Mouse (Mus musculus): ENCODE results near the gene Ogfrl1. TPM values are rescaled to one million over a fixed set of nuclear protein-coding genes. Genes with fewer than 3 reads are reported as not detected.

Ogfrl1 gene
- total and polyA plus RNA-seq, 3 experiments = 6.6 to 9.0 TPM; not detected in 1

DNA sequence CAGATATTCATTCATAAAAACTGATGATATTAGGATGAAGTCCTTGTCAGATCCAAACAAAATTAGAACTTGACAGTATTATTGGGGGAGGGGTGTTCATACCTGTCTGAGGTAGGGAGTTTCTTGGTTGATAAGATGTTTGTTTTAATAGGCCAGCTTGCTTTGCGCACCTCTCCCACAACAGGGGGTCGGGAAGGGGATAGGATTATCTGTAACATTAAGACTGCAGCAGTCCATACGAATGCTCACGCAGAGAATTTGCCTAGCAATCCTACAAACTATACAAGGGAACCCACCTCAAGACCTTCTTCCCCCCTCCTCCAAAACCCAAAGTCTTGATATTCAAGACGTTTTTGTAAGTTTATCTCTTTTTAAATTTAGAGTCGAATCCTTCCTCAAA is 13.2 kb downstream of the Ogfrl1 start (continued):
- no peak for TF ChIP-seq TCF12 (IDR thresholded peaks at IDR 0.05; ENCODE audit: low read depth, low read length)
- TF ChIP-seq ZKSCAN1 (IDR thresholded peaks at IDR 0.05; ENCODE audit: low read depth, low read length) = no peak

DNA sequence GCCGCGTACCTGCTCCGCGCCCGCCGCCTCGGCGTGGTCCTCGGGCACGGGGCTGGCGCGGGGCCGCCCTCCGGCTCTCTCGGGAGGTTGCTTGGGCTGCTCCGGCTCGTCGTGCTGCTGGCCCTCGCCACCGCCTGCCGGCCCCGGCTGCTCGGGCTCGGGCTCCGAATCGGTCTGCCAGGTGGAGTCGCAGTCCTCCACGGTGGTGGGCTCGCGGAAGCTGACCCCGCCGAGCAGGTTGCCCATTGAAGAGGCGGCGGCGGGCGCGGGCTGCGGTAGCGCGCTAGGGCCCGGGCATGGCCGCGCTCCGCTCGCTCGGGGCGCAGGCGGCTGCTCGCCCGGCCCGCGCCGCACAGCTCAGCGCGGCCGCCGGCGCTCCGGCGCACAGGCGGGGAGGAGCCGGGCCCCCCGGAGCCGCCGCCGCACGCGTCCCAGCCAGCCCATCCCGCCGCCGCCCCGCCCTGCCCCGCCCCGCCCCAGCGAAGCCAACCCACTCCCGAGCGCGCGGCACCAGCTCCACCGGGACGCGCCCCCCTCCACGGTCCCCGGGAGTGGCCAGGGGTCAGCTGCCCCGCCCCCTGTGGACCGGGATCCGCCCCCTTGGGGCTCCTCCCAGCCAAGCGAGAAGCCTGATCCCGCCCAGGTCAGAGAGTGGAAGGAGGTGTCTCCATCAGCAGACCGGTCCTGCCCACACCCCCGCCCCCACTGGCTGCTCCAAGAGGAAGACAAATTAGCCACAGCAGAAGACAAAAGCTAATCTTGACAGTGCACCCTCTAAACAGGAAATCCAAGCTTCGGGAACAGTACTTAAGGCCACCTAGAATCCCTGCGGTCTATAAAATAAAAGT is 14.5 kb downstream of the Ogfrl1 start:
- peaks cover 10 to 12% of the 10 kb centered on the region in 2 experiments for H3K4me1 ChIP-seq (ENCODE audit: control insufficient read depth in 1 of 2, insufficient read depth in 2 of 2, low read length in 2 of 2)
- no peaks in the 10 kb centered on the region for H3K27me3 ChIP-seq (ENCODE audit: control insufficient read depth in 1 of 2, insufficient read depth in 2 of 2, low read length in 2 of 2)
- H3K9ac ChIP-seq (ENCODE audit: control insufficient read depth, low read depth, low read length, poor library complexity, severe bottlenecking) = peak overlapping the region; percentile 89
- H3K79me2 ChIP-seq (ENCODE audit: control insufficient read depth, insufficient read depth, low read length, poor library complexity) = peaks cover 4% of the 10 kb centered on the region; the same call in 1 of the 2 replicates
- peak overlapping the region; percentile 59 for H3K27ac ChIP-seq (ENCODE audit: control insufficient read depth, low read depth, low read length)
- peaks cover 0 to 14% of the 10 kb centered on the region in 2 experiments; a peak in 2 of 4 replicates for H3K36me3 ChIP-seq (ENCODE audit: control insufficient read depth in 1 of 2, insufficient read depth in 2 of 2, low read length in 2 of 2)
- no peaks in the 10 kb centered on the region for H3K9me3 ChIP-seq (replicated peaks; ENCODE audit: insufficient read depth, low read length)
- peak; percentile 97 for DNase-seq (ENCODE audit: low read depth, low spot score)
- peak overlapping the region; percentile 73 to 99 for H3K4me3 ChIP-seq (ENCODE audit: control insufficient read depth in 1 of 2, insufficient read depth in 1 of 2, low read depth in 2 of 2, low read length in 2 of 2)
- TF ChIP-seq ZC3H11A (IDR thresholded peaks at IDR 0.05; ENCODE audit: low read depth, low read length) = 0 out of 2 replicates have a peak, but pooled peaks have one; percentile 6
- no peak for TF ChIP-seq KAT2A (conservative IDR thresholded peaks at IDR 0.05; ENCODE audit: low read depth, low read length)
- TF ChIP-seq ETS1 (IDR thresholded peaks at IDR 0.05; ENCODE audit: low read depth, low read length) = peak; percentile 67
- no peak for TF ChIP-seq BHLHE40 (IDR thresholded peaks at IDR 0.05; ENCODE audit: borderline replicate concordance, low read depth, low read length)
- no peak for TF ChIP-seq E2F4 (IDR thresholded peaks at IDR 0.05; ENCODE audit: borderline replicate concordance, low read depth, low read length)
- peak in 1 of 2 experiments; percentile 73; a peak in 2 of 4 replicates for TF ChIP-seq POLR2A (IDR thresholded peaks at IDR 0.05; ENCODE audit: control insufficient read depth in 1 of 2, insufficient read depth in 1 of 2, low read depth in 1 of 2, low read length in 2 of 2, poor library complexity in 1 of 2)
- TF ChIP-seq TAL1 (IDR thresholded peaks at IDR 0.05; ENCODE audit: low read length) = peak; percentile 63
- no peak for TF ChIP-seq CTCF (IDR thresholded peaks at IDR 0.05 in 2 of 3, conservative IDR thresholded peaks at IDR 0.05 in 1 of 3; ENCODE audit: control insufficient read depth in 1 of 3, insufficient read depth in 1 of 3, low read depth in 2 of 3, low read length in 3 of 3, poor library complexity in 1 of 3, severe bottlenecking in 1 of 3)
- TF ChIP-seq MYC (IDR thresholded peaks at IDR 0.05; ENCODE audit: low read depth, low read length) = no peak
- TF ChIP-seq POLR2AphosphoS2 (IDR thresholded peaks at IDR 0.05; ENCODE audit: low read length) = no peak
- peak; percentile 35; the same call in 1 of the 2 replicates for TF ChIP-seq NELFE (IDR thresholded peaks at IDR 0.05; ENCODE audit: low read depth, low read length)
- TF ChIP-seq USF1 (IDR thresholded peaks at IDR 0.05; ENCODE audit: low read depth, low read length) = peak; percentile 72
- no peak for TF ChIP-seq MAZ (IDR thresholded peaks at IDR 0.05; ENCODE audit: low read depth, low read length)
- no peak for TF ChIP-seq ZKSCAN1 (IDR thresholded peaks at IDR 0.05; ENCODE audit: low read depth, low read length)
- TF ChIP-seq RCOR1 (IDR thresholded peaks at IDR 0.05; ENCODE audit: low read depth, low read length) = peak; percentile 80
- no peak for TF ChIP-seq USF2 (IDR thresholded peaks at IDR 0.05; ENCODE audit: borderline replicate concordance in 1 of 2, insufficient read depth in 1 of 2, low read depth in 1 of 2, low read length in 2 of 2)
- TF ChIP-seq MAFK (IDR thresholded peaks at IDR 0.05; ENCODE audit: borderline replicate concordance, low read depth, low read length) = no peak
- TF ChIP-seq ELF1 (IDR thresholded peaks at IDR 0.05; ENCODE audit: low read depth, low read length) = no peak
- peak; percentile 29; the same call in 1 of the 2 replicates for TF ChIP-seq TBP (IDR thresholded peaks at IDR 0.05; ENCODE audit: low read depth, low read length)
- TF ChIP-seq UBTF (IDR thresholded peaks at IDR 0.05; ENCODE audit: borderline replicate concordance, insufficient read depth, low read depth, low read length) = 0 out of 2 replicates have a peak, but pooled peaks have one; percentile 50
- TF ChIP-seq MEF2A (IDR thresholded peaks at IDR 0.05; ENCODE audit: extremely low read depth, insufficient replicate concordance, low read depth, low read length, poor library complexity, severe bottlenecking) = no peak
- TF ChIP-seq EP300 (IDR thresholded peaks at IDR 0.05; ENCODE audit: low read depth in 1 of 2, low read length in 2 of 2) = peak; percentile 76 to 79
- TF ChIP-seq TCF12 (IDR thresholded peaks at IDR 0.05; ENCODE audit: low read depth, low read length) = peak; percentile 74
- TF ChIP-seq CHD2 (IDR thresholded peaks at IDR 0.05; ENCODE audit: low read length) = peak; percentile 36; the same call in 1 of the 2 replicates
- TF ChIP-seq SMC3 (IDR thresholded peaks at IDR 0.05; ENCODE audit: low read depth, low read length) = no peak
- TF ChIP-seq NRF1 (IDR thresholded peaks at IDR 0.05; ENCODE audit: insufficient read depth, low read depth, low read length, poor library complexity, severe bottlenecking) = no peak
- TF ChIP-seq GATA1 (IDR thresholded peaks at IDR 0.05; ENCODE audit: low read depth, low read length) = peak; percentile 68
- peak; percentile 17; the same call in 1 of the 2 replicates for TF ChIP-seq MXI1 (IDR thresholded peaks at IDR 0.05; ENCODE audit: low read depth, low read length)
- TF ChIP-seq MYB (IDR thresholded peaks at IDR 0.05; ENCODE audit: low read depth, low read length) = no peak
- TF ChIP-seq POLR2AphosphoS5 (IDR thresholded peaks at IDR 0.05; ENCODE audit: borderline replicate concordance, low read depth, low read length) = no peak
- no peak for TF ChIP-seq ZMIZ1 (IDR thresholded peaks at IDR 0.05; ENCODE audit: low read depth, low read length)
- no peak for TF ChIP-seq ZNF384 (IDR thresholded peaks at IDR 0.05; ENCODE audit: low read depth, low read length)

All from MEL (cell line).